Mouse (Mus musculus) hindbrain, embryonic 11.5 days (tissue): Measurements from ENCODE around the gene Ntsr2. TPM values are rescaled to one million over a fixed set of nuclear protein-coding genes. Genes with fewer than 3 reads are reported as not detected.

Experiments
- ATAC-seq: fragments of 200-750 bp; cut with Nextera tagmentation; 2 replicates; pipeline ENCODE4 v1.8.0; 2017; ENCODE audit warnings: mild to moderate bottlenecking, moderate TSS enrichment, moderate library complexity; ENCODE audit not compliant: low FRiP score
- DNase-seq: peaks from one replicate; pipeline ENCODE4 v3.0.0-alpha.2; 2015; ENCODE audit warnings: low spot score
- H3K27ac ChIP-seq: fragments of 300-500 bp; sonication (generic); 2 replicates; pipeline ENCODE4 v1.5.1; 2014; ENCODE audit warnings: mild to moderate bottlenecking, low read depth, low read length
- H3K27me3 ChIP-seq: fragments of 300-500 bp; sonication (generic); 2 replicates; pipeline ENCODE4 v1.6.1; 2014; ENCODE audit warnings: mild to moderate bottlenecking, low read length, moderate library complexity, mixed read lengths; ENCODE audit not compliant: control insufficient read depth, insufficient read depth
- H3K36me3 ChIP-seq: fragments of 300-500 bp; sonication (generic); 2 replicates; pipeline ENCODE4 v1.6.1; 2014; ENCODE audit warnings: mild to moderate bottlenecking, low read length, moderate library complexity, mixed read lengths; ENCODE audit not compliant: control insufficient read depth, insufficient read depth
- H3K4me1 ChIP-seq: fragments of 300-500 bp; sonication (generic); replicated peaks from 2 replicates; pipeline ENCODE4 v1.6.1; 2014; ENCODE audit warnings: low read length, mixed read lengths; ENCODE audit not compliant: control insufficient read depth, insufficient read depth
- H3K4me2 ChIP-seq: fragments of 300-500 bp; sonication (generic); replicated peaks from 2 replicates; pipeline ENCODE4 v1.6.1; 2014; ENCODE audit warnings: mild to moderate bottlenecking, low read depth, low read length
- H3K4me3 ChIP-seq: fragments of 300-500 bp; sonication (generic); 2 replicates; pipeline ENCODE4 v1.5.1; 2014; ENCODE audit warnings: low read depth, low read length
- H3K9ac ChIP-seq: fragments of 300-500 bp; sonication (generic); 2 replicates; pipeline ENCODE4 v1.6.1; 2014; ENCODE audit warnings: low read depth, low read length
- H3K9me3 ChIP-seq: fragments of 300-500 bp; sonication (generic); 2 replicates; pipeline ENCODE4 v1.6.1; 2016; ENCODE audit warnings: low read length; ENCODE audit not compliant: control insufficient read depth
- WGBS: fragments of 180-500 bp; shearing (Covaris S2); extraction: QIAGEN DNeasy Blood & Tissue Kit; methylation state at CpG from one replicate; pipeline ENCODE4 v1.1.7; 2014; 5-methylcytosine and 5-hydroxymethylcytosine counted together
- polyA plus RNA-seq: library from polyadenylated mRNA; unstranded; fragments of >200 nt; fragmentation: Nextera tagmentation; extraction: Ambion mirVana; gene quantifications from 2 replicates; pipeline ENCODE4 v1.2.1, GENCODE M21; 2014

The Ntsr2 gene
- 0.09 TPM in 1 of 2 replicates, not detected in the other for polyA plus RNA-seq

- Histone ChIP-seq H3K4me2 (peak within 1 kb of the TSS; percentile 41), H3K9me3 (no peaks in the 10 kb centered on the region), H3K36me3 (no peaks in the 10 kb centered on the region), H3K27ac (no peak within 1 kb of the TSS), H3K4me1 (no peaks in the 10 kb centered on the region), H3K27me3 (peaks cover 21% of the 10 kb centered on the region), H3K9ac (no peak within 1 kb of the TSS), H3K4me3 (peak within 1 kb of the TSS; percentile 10; the same call in 1 of the 2 replicates)
- peak; percentile 71 for DNase-seq
- WGBS = 8% methylated on average over 57 of the region's 58 CpGs
- peak; percentile 76 for ATAC-seq
These were observed at the start of gene Ntsr2 for GRCm38 (mm10) chr12:16653332-16654093. Gene Ntsr2, plus strand, starts transcription at chr12:16653382.

GRCm38 (mm10) chr12:16605624-16606023 is 47.6 kb upstream of the Ntsr2 start:
- H3K36me3 ChIP-seq = no peaks in the 10 kb centered on the region
- no peak overlapping the region for H3K4me3 ChIP-seq
- H3K4me2 ChIP-seq = no peak overlapping the region
- no peak for ATAC-seq
- WGBS = 76% methylated on average over 5 of the region's 5 CpGs
- no peaks in the 10 kb centered on the region for H3K27me3 ChIP-seq
- no peaks in the 10 kb centered on the region for H3K9me3 ChIP-seq
- H3K27ac ChIP-seq = no peak overlapping the region
- H3K4me1 ChIP-seq = no peaks in the 10 kb centered on the region
- no peak overlapping the region for H3K9ac ChIP-seq
- no peak for DNase-seq

- Histone ChIP-seq H3K4me2 (no peak within 1 kb of the TSS), H3K27me3 (no peaks in the 10 kb centered on the region), H3K9ac (no peak within 1 kb of the TSS), H3K9me3 (no peaks in the 10 kb centered on the region), H3K4me1 (no peaks in the 10 kb centered on the region), H3K27ac (no peak within 1 kb of the TSS), H3K36me3 (no peaks in the 10 kb centered on the region), H3K4me3 (no peak within 1 kb of the TSS)
- DNase-seq (no peak), ATAC-seq (no peak)
- 95% methylated on average over 2 of the region's 2 CpGs for WGBS
These were observed 42.2 kb upstream of the Ntsr2 start, which contains the start of gene Lpin1 for GRCm38 (mm10) chr12:16610936-16611335. Gene Lpin1, minus strand, starts transcription at chr12:16610966.

GRCm38 (mm10) chr12:16614556-16614955 is 38.6 kb upstream of the Ntsr2 start:
- no peaks in the 10 kb centered on the region for H3K4me1 ChIP-seq
- H3K9me3 ChIP-seq = no peaks in the 10 kb centered on the region
- no peak overlapping the region for H3K4me2 ChIP-seq
- no peak overlapping the region for H3K4me3 ChIP-seq
- no peak overlapping the region for H3K9ac ChIP-seq
- no peaks in the 10 kb centered on the region for H3K36me3 ChIP-seq
- no peak overlapping the region for H3K27ac ChIP-seq
- WGBS = 79% methylated on average over 3 of the region's 3 CpGs
- H3K27me3 ChIP-seq = no peaks in the 10 kb centered on the region
- no peak for DNase-seq
- no peak for ATAC-seq

- 79% methylated on average over 2 of the region's 2 CpGs for WGBS
- H3K27ac ChIP-seq = no peak overlapping the region
- H3K4me2 ChIP-seq = no peak overlapping the region
- DNase-seq (no peak), ATAC-seq (no peak)
- no peaks in the 10 kb centered on the region for H3K4me1 ChIP-seq
- H3K9ac ChIP-seq = no peak overlapping the region
- no peak overlapping the region for H3K4me3 ChIP-seq
- no peaks in the 10 kb centered on the region for H3K36me3 ChIP-seq
- H3K9me3 ChIP-seq = no peaks in the 10 kb centered on the region
- no peaks in the 10 kb centered on the region for H3K27me3 ChIP-seq
These were observed 37.4 kb upstream of the Ntsr2 start for GRCm38 (mm10) chr12:16615738-16616137.

GRCm38 (mm10) chr12:16618512-16619274 is 34.5 kb upstream of the Ntsr2 start:
- Histone ChIP-seq H3K27ac (no peak overlapping the region), H3K9ac (no peak overlapping the region), H3K4me2 (no peak overlapping the region), H3K9me3 (no peaks in the 10 kb centered on the region), H3K36me3 (no peaks in the 10 kb centered on the region), H3K4me3 (no peak overlapping the region), H3K4me1 (no peaks in the 10 kb centered on the region), H3K27me3 (no peaks in the 10 kb centered on the region)
- peak; percentile 86 for ATAC-seq
- peak; percentile 70 for DNase-seq
- 24% methylated on average over 12 of the region's 12 CpGs for WGBS

- 82% methylated on average over 6 of the region's 6 CpGs for WGBS
- Histone ChIP-seq H3K4me2 (no peak overlapping the region), H3K4me3 (no peak overlapping the region), H3K36me3 (no peaks in the 10 kb centered on the region), H3K9me3 (no peaks in the 10 kb centered on the region), H3K27me3 (no peaks in the 10 kb centered on the region), H3K27ac (no peak overlapping the region), H3K4me1 (no peaks in the 10 kb centered on the region), H3K9ac (no peak overlapping the region)
- ATAC-seq (no peak), DNase-seq (no peak)
These were observed 33.7 kb upstream of the Ntsr2 start for GRCm38 (mm10) chr12:16619453-16619852.

- no peaks in the 10 kb centered on the region for H3K36me3 ChIP-seq
- no peaks in the 10 kb centered on the region for H3K9me3 ChIP-seq
- no peak overlapping the region for H3K9ac ChIP-seq
- H3K27ac ChIP-seq = no peak overlapping the region
- no peaks in the 10 kb centered on the region for H3K27me3 ChIP-seq
- 89% methylated on average over 3 of the region's 3 CpGs for WGBS
- ATAC-seq (no peak), DNase-seq (no peak)
- H3K4me1 ChIP-seq = no peaks in the 10 kb centered on the region
- no peak overlapping the region for H3K4me2 ChIP-seq
- no peak overlapping the region for H3K4me3 ChIP-seq
These were observed 33.0 kb upstream of the Ntsr2 start for GRCm38 (mm10) chr12:16620230-16620629.
